17 mouse cellular contexts compared by ENCODE assay signal in the genomic region with DNA sequence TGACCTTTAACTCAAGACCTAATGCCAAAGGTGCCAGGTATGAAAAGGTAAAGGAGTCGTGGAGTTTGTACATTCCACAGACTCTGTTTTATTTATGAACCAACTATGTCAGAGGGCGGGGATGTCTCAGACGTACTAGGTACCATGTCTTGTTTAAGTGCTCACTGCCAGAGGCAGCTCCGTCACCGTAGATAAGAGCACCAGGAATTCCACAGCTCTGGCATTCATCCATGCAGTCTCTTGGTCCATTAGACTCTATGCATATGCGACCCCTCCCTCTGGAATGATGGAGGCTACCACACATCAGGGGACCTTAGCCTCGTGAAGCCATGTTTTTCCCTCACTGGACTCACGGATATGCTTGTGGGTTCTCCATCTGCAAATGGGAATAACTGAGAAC. TPM values are rescaled to one million over a fixed set of nuclear protein-coding genes. Genes with fewer than 3 reads are reported as not detected.
DNase-seq lines count a peak whose midpoint lies in the region; ATAC-seq and TF ChIP-seq lines count a peak whose summit lies in the region.
"Had no signal": no experiment of that assay in that cellular context is flagged by ENCODE, and none has a peak within 500 bp of the region (broad histone marks: within the 10 kb centered on the region; RNA-seq: fewer than 3 reads in every experiment).

No protein-coding gene starts in this region.

- no peak overlapping the region for H3K9ac ChIP-seq in heart, embryonic 16.5 days (ENCODE audit: low read length)
- H3K9ac ChIP-seq: forebrain, embryonic 12.5 days; hindbrain, embryonic 12.5 days; limb, embryonic 15.5 days; liver, postnatal 0 days had no signal

- no peak for DNase-seq in heart, adult 8-10 months (ENCODE audit: low spot score)
- peak; percentile 55 for DNase-seq in Muller cell, postnatal 12 days (ENCODE audit: inconsistent ontology term)
- DNase-seq in heart, postnatal 10 days = peak; percentile 60 to 63
- peak; percentile 35 for DNase-seq in lung, postnatal 10 days
- DNase-seq in left cerebral cortex, adult 2 months (ENCODE audit: extremely low spot score in 1 of 2, low spot score in 2 of 2) = no peak
- DNase-seq: cerebellum, postnatal 14 days; gastrocnemius, postnatal 25 days; layer of hippocampus, adult 9-11 months; liver, postnatal 0 days; spleen, adult 18-20 months had no signal

- TF ChIP-seq CTCF in left cerebral cortex, adult 2 months (IDR thresholded peaks at IDR 0.05) = no peak

- no peaks in the 10 kb centered on the region for H3K27me3 ChIP-seq in heart, embryonic 16.5 days (ENCODE audit: control insufficient read depth, insufficient read depth, low read length)
- H3K27me3 ChIP-seq: forebrain, embryonic 12.5 days; hindbrain, embryonic 12.5 days; limb, embryonic 15.5 days had no signal

- H3K4me1 ChIP-seq in heart, embryonic 16.5 days (ENCODE audit: control insufficient read depth, insufficient read depth, low read length) = peaks cover 67% of the 10 kb centered on the region

- H3K4me2 ChIP-seq in heart, embryonic 16.5 days (ENCODE audit: low read depth, low read length) = peak overlapping the region; percentile 24; the same call in 1 of the 2 replicates
- H3K4me2 ChIP-seq: forebrain, embryonic 12.5 days; hindbrain, embryonic 12.5 days; limb, embryonic 15.5 days had no signal

- H3K27ac ChIP-seq in heart, embryonic 16.5 days (ENCODE audit: low read length) = peak overlapping the region; percentile 86
- H3K27ac ChIP-seq in left cerebral cortex, adult 2 months = no peak overlapping the region
- H3K27ac ChIP-seq: forebrain, embryonic 12.5 days; hindbrain, embryonic 12.5 days; limb, embryonic 15.5 days; midbrain, embryonic 10.5 days had no signal

- no peak overlapping the region for H3K4me3 ChIP-seq in heart, embryonic 16.5 days (ENCODE audit: low read length)
- H3K4me3 ChIP-seq in left cerebral cortex, adult 2 months = no peak overlapping the region
- H3K4me3 ChIP-seq: forebrain, embryonic 12.5 days; hindbrain, embryonic 12.5 days; limb, embryonic 15.5 days; midbrain, embryonic 10.5 days had no signal

- peak; percentile 86 for ATAC-seq in heart, embryonic 16.5 days (replicated peaks; ENCODE audit: extremely low read depth, insufficient read depth, low FRiP score)
- ATAC-seq in megakaryocyte progenitor cell, adult 5-6 weeks (replicated peaks; ENCODE audit: poor library complexity) = no peak
- ATAC-seq: inflammation-experienced regulatory T-cells, adult 6 months; liver, postnatal 0 days had no signal

- no peaks in the 10 kb centered on the region for H3K36me3 ChIP-seq in heart, embryonic 16.5 days (ENCODE audit: control insufficient read depth, insufficient read depth)
- H3K36me3 ChIP-seq: forebrain, embryonic 12.5 days; hindbrain, embryonic 12.5 days; midbrain, embryonic 10.5 days had no signal

- intact Hi-C loops in heart, postnatal 10 days (cut with DNase I) = no loop called here
- intact Hi-C loops in left cerebral cortex, adult 2 months (cut with DNase I) = no loop called here

- no peaks in the 10 kb centered on the region for H3K9me3 ChIP-seq in heart, embryonic 16.5 days (replicated peaks; ENCODE audit: control insufficient read depth, low read length)
- H3K9me3 ChIP-seq: forebrain, embryonic 12.5 days; hindbrain, embryonic 12.5 days; limb, embryonic 15.5 days; midbrain, embryonic 10.5 days had no signal

- WGBS in heart, embryonic 16.5 days = 21% methylated on average over 8 of the region's 8 CpGs

RNA-seq across cellular contexts. Expression of a gene that starts 53.0 kb away (rescaled TPM):
- 28.0 and 28.2 TPM in 2 replicates for polyA plus RNA-seq in heart, embryonic 16.5 days (2015; fragmentation: Nextera tagmentation; extraction: Ambion mirVana)
- 10 to 100 TPM; 21.8 to 23.8 (median 23.2) TPM for total RNA-seq in heart, adult 8-10 months (2022)
- 10 to 100 TPM; 40.0 to 42.0 TPM for total RNA-seq in heart, postnatal 10 days (2021)
- total RNA-seq in left cerebral cortex, adult 2 months (2021) = 1 to 10 TPM; 6.2 to 8.1 TPM
- 9.3 and 11.2 TPM in 2 replicates for total RNA-seq in megakaryocyte progenitor cell, adult 5-6 weeks (2015)
- 2.2 and 2.9 TPM in 2 replicates for total RNA-seq in megakaryocyte progenitor cell, adult 5-6 weeks (2017)

Comparison
In these comparisons a context has a peak if more than half of its experiments do, and no peak if none do; other contexts are left out.
1. DNase-seq: peak in Muller cell, postnatal 12 days (single experiment), heart, postnatal 10 days (2 of 2) and lung, postnatal 10 days (single experiment); none in heart, adult 8-10 months (single experiment) and left cerebral cortex, adult 2 months (0 of 2).